Mouse (Mus musculus) forebrain, embryonic 10.5 days (tissue): ENCODE results near the gene Fam84a. TPM values are rescaled to one million over a fixed set of nuclear protein-coding genes. Genes with fewer than 3 reads are reported as not detected.

ENCODE experiments used
- DNase-seq: peaks from one replicate; pipeline ENCODE4 v3.0.0-alpha.2; 2017; ENCODE audit warnings: low spot score; ENCODE audit errors: extremely low spot score
- H3K27ac ChIP-seq: fragments of 300-500 bp; sonication (generic); 2 replicates; pipeline ENCODE4 v1.5.1; 2016; ENCODE audit warnings: mild to moderate bottlenecking
- H3K27me3 ChIP-seq: fragments of 300-500 bp; sonication (generic); 2 replicates; pipeline ENCODE4 v1.6.1; 2016; ENCODE audit warnings: mild to moderate bottlenecking; ENCODE audit not compliant: poor library complexity, severe bottlenecking
- H3K36me3 ChIP-seq: fragments of 300-500 bp; sonication (generic); replicated peaks from 2 replicates; pipeline ENCODE4 v1.6.1; 2016; ENCODE audit warnings: mild to moderate bottlenecking, moderate library complexity
- H3K4me1 ChIP-seq: fragments of 300-500 bp; sonication (generic); 2 replicates; pipeline ENCODE4 v1.6.1; 2016
- H3K4me3 ChIP-seq: fragments of 300-500 bp; sonication (generic); 2 replicates; pipeline ENCODE4 v1.5.1; 2016; ENCODE audit warnings: mild to moderate bottlenecking, moderate library complexity
- H3K9me3 ChIP-seq: fragments of 300-500 bp; sonication (generic); 2 replicates; pipeline ENCODE4 v1.6.1; 2016; ENCODE audit warnings: mild to moderate bottlenecking, moderate library complexity
- polyA plus RNA-seq: library from polyadenylated mRNA; unstranded; fragments of >200 nt; fragmentation: Nextera tagmentation; extraction: Ambion mirVana; gene quantifications from 2 replicates; pipeline ENCODE4 v1.2.1, GENCODE M21; 2016

Fam84a gene
- polyA plus RNA-seq, 1 experiment from 2014 or later = 10.8 TPM

DNA sequence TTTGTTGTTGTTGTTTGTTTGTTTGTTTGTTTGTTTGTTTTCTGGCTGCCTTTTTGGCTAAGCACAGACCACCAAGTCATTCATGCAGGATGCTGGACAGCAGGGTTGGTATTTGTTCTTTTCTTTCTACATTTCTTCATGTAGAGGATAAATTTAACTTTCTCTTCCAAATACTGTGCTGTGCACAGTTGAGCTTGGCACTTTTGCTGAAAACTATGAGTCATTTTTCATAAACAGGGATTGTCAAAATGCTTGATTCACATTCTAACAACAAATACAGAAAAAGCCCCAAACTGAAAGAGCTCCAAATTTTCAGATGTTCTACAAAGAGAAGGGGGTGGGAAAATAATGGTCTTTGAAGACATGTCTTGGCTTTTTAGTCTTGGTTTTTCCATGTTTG, 54.9 kb downstream of the Fam84a start:
- no peak overlapping the region for H3K4me3 ChIP-seq
- H3K9me3 ChIP-seq = no peaks in the 10 kb centered on the region
- no peak for DNase-seq
- H3K27me3 ChIP-seq = no peaks in the 10 kb centered on the region
- no peaks in the 10 kb centered on the region for H3K36me3 ChIP-seq
- no peak overlapping the region for H3K27ac ChIP-seq
- no peaks in the 10 kb centered on the region for H3K4me1 ChIP-seq
